Mouse (Mus musculus) limb, embryonic 10.5 days (tissue): ENCODE data around the gene Prkca. TPM values are rescaled to one million over a fixed set of nuclear protein-coding genes. Genes with fewer than 3 reads are reported as not detected.

Experiments used
- DNase-seq: peaks from one replicate; pipeline ENCODE4 v3.0.0-alpha.2; 2017; ENCODE audit warnings: low spot score
- H3K27ac ChIP-seq: fragments of 300-500 bp; sonication (generic); 2 replicates; pipeline ENCODE4 v1.5.1; 2016; ENCODE audit warnings: mild to moderate bottlenecking
- H3K27me3 ChIP-seq: fragments of 300-500 bp; sonication (generic); 2 replicates; pipeline ENCODE4 v1.6.1; 2016; ENCODE audit warnings: low read depth, mild to moderate bottlenecking; ENCODE audit not compliant: poor library complexity, severe bottlenecking
- H3K36me3 ChIP-seq: fragments of 300-500 bp; sonication (generic); 2 replicates; pipeline ENCODE4 v1.6.1; 2016; ENCODE audit warnings: mild to moderate bottlenecking, moderate library complexity
- H3K4me1 ChIP-seq: fragments of 300-500 bp; sonication (generic); 2 replicates; pipeline ENCODE4 v1.6.1; 2016
- H3K4me3 ChIP-seq: fragments of 300-500 bp; sonication (generic); 2 replicates; pipeline ENCODE4 v1.5.1; 2016; ENCODE audit warnings: mild to moderate bottlenecking, moderate library complexity
- H3K9me3 ChIP-seq: fragments of 300-500 bp; sonication (generic); replicated peaks from 2 replicates; pipeline ENCODE4 v1.6.1; 2016; ENCODE audit warnings: mild to moderate bottlenecking
- WGBS: fragments of 180-500 bp; shearing (Covaris S2); methylation state at CpG from one replicate; pipeline ENCODE4 v1.1.7; 2016; 5-methylcytosine and 5-hydroxymethylcytosine counted together
- polyA plus RNA-seq: library from polyadenylated mRNA; unstranded; fragments of >200 nt; fragmentation: Nextera tagmentation; extraction: Ambion mirVana; gene quantifications from 2 replicates; pipeline ENCODE4 v1.2.1, GENCODE M21; 2016

Prkca gene
- polyA plus RNA-seq, 1 experiment from 2014 or later = 3.7 TPM

DNA sequence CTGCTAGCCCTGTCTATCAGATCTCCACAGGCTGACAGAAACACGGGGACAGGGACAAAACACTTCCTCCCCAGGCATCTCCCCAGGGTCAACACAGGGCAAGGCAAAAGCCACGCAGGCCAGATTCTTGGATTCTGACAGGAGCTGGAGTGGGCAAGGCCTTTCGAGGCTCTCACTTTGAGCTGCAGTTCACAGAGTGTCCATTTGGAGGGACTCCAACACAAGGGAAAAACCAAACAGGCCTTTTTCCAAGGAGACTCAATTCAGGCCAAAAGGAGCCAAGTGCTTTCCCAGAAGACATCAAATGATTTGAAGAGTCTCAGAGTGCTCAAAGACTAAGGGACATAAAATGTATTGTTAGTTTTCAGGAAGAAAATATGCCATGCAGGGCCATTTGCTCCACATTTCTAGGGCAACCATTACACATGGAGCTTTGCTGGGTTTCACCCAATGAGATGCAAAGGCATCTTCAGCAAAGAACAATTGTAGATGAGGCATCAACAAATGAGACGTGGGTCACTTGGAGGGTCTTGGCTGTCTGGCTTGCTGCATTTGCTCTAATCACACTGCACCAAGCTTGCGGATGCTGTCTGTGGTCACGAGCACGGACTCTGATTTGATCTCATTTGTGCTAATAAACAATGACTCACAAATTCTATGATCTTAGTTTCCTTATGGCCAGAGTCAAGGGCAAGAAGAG lies 317.9 kb downstream of the Prkca start:
- Histone ChIP-seq H3K36me3 (no peaks in the 10 kb centered on the region), H3K4me1 (peaks cover 12% of the 10 kb centered on the region), H3K4me3 (no peak overlapping the region), H3K27me3 (no peaks in the 10 kb centered on the region), H3K9me3 (no peaks in the 10 kb centered on the region), H3K27ac (no peak overlapping the region)
- no peak for DNase-seq
- WGBS = 70% methylated on average over 7 of the region's 7 CpGs

- no peak for DNase-seq
- Histone ChIP-seq H3K9me3 (no peaks in the 10 kb centered on the region), H3K36me3 (no peaks in the 10 kb centered on the region), H3K4me1 (peaks cover 11% of the 10 kb centered on the region), H3K27ac (no peak overlapping the region), H3K4me3 (no peak overlapping the region), H3K27me3 (no peaks in the 10 kb centered on the region)
- 57% methylated on average over 14 of the region's 14 CpGs for WGBS
These were observed 320.5 kb downstream of the Prkca start for GRCm38 (mm10) chr11:108023188-108023587.

GRCm38 (mm10) chr11:108020889-108021288 lies 322.8 kb downstream of the Prkca start:
- Histone ChIP-seq H3K4me1 (peaks cover 11% of the 10 kb centered on the region), H3K27me3 (no peaks in the 10 kb centered on the region), H3K4me3 (no peak overlapping the region), H3K27ac (no peak overlapping the region), H3K36me3 (no peaks in the 10 kb centered on the region), H3K9me3 (no peaks in the 10 kb centered on the region)
- DNase-seq = no peak
- 82% methylated on average over 3 of the region's 3 CpGs for WGBS

- Histone ChIP-seq H3K9me3 (no peaks in the 10 kb centered on the region), H3K4me3 (no peak overlapping the region), H3K36me3 (no peaks in the 10 kb centered on the region), H3K27me3 (no peaks in the 10 kb centered on the region), H3K27ac (no peak overlapping the region), H3K4me1 (peaks cover 16% of the 10 kb centered on the region)
- 83% methylated on average over 5 of the region's 5 CpGs for WGBS
- DNase-seq = no peak
These were observed 328.4 kb downstream of the Prkca start for GRCm38 (mm10) chr11:108015284-108015683.

- H3K9me3 ChIP-seq = no peaks in the 10 kb centered on the region
- no peak overlapping the region for H3K4me3 ChIP-seq
- H3K27me3 ChIP-seq = no peaks in the 10 kb centered on the region
- no peak for DNase-seq
- H3K36me3 ChIP-seq = no peaks in the 10 kb centered on the region
- no peak overlapping the region for H3K27ac ChIP-seq
- peaks cover 13% of the 10 kb centered on the region for H3K4me1 ChIP-seq
- WGBS = 69% methylated on average over 5 of the region's 5 CpGs
These were observed 330.3 kb downstream of the Prkca start for GRCm38 (mm10) chr11:108013390-108013789.

DNA sequence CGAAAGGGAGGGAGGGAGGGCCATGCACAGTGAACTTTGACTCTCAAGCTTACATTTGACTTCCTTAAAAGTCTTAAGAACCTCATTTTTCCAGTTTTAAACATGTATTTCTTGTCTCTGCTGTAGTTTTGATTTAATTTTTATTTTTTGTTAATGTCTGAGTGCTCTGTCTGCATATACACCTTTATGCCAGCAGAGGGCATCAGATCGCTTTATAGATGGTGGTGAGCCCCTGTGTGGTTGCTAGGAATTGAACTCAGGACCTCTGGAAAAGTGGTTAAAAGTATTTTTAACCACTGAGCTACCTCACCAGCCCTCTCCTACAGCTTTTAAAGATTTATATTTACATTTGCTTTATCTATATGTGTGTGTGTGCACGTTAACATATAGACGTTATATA lies 333.3 kb downstream of the Prkca start:
- no peaks in the 10 kb centered on the region for H3K9me3 ChIP-seq
- no peak for DNase-seq
- H3K4me1 ChIP-seq = peaks cover 15% of the 10 kb centered on the region
- no peaks in the 10 kb centered on the region for H3K27me3 ChIP-seq
- no peak overlapping the region for H3K27ac ChIP-seq
- H3K4me3 ChIP-seq = no peak overlapping the region
- no peaks in the 10 kb centered on the region for H3K36me3 ChIP-seq
- WGBS = 72% methylated on average over 4 of the region's 4 CpGs

- H3K4me3 ChIP-seq = no peak overlapping the region
- H3K27me3 ChIP-seq = no peaks in the 10 kb centered on the region
- WGBS = 82% methylated on average over 3 of the region's 3 CpGs
- H3K4me1 ChIP-seq = peaks cover 37% of the 10 kb centered on the region
- no peaks in the 10 kb centered on the region for H3K36me3 ChIP-seq
- H3K27ac ChIP-seq = no peak overlapping the region
- no peak for DNase-seq
- H3K9me3 ChIP-seq = no peaks in the 10 kb centered on the region
These were observed 344.8 kb downstream of the Prkca start for GRCm38 (mm10) chr11:107998891-107999290.

DNA sequence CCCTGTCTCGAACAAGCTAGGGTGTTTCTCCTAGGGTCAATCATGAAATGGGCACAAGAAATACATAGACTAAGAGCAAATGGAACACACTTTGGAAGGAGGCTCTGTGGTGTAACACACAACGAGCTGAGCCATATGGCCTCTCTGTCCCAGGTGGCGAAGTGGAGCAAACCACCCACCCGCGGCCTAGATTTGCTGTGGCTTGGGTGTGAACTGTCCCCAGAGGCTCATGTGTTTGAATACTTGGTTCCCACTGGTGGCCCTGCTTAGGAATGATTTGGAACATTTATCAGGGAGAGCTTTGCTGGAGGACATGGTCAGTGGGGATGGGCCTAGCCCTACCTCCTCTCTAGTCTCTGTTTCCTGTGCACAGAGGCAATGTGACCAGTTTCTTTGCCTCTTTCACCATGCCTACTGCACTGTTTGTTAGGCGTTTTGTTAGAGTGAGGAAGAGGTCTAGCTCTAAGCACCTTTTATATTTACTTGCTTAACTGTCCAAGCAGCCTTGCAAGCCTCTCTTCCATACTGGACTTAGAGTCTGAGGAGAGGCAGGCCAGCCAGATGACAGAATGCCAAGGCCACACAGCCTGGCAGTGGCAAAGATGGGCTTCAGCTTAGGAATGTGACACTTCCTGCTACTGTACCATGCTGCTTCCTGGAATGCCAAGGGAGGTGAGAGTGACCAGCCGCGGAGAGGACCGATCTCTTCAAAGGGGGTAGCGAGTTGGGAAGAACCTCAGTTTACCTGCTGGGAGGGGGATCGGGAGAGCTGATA lies 346.6 kb downstream of the Prkca start:
- Histone ChIP-seq H3K9me3 (no peaks in the 10 kb centered on the region), H3K4me1 (peaks cover 32% of the 10 kb centered on the region), H3K27me3 (no peaks in the 10 kb centered on the region), H3K36me3 (no peaks in the 10 kb centered on the region), H3K4me3 (no peak overlapping the region), H3K27ac (0 out of 2 replicates have a peak overlapping the region, but pooled peaks have one; percentile 5)
- 69% methylated on average over 11 of the region's 11 CpGs for WGBS
- DNase-seq = no peak

GRCm38 (mm10) chr11:107994487-107994886 lies 349.2 kb downstream of the Prkca start:
- peak; percentile 62 for DNase-seq
- 47% methylated on average over 6 of the region's 6 CpGs for WGBS

GRCm38 (mm10) chr11:107993792-107994191 lies 349.9 kb downstream of the Prkca start:
- H3K27me3 ChIP-seq = no peaks in the 10 kb centered on the region
- H3K4me1 ChIP-seq = peaks cover 32% of the 10 kb centered on the region
- H3K36me3 ChIP-seq = no peaks in the 10 kb centered on the region
- no peak for DNase-seq
- no peak overlapping the region for H3K4me3 ChIP-seq
- WGBS = 84% methylated on average over 3 of the region's 3 CpGs
- H3K9me3 ChIP-seq = no peaks in the 10 kb centered on the region
- no peak overlapping the region for H3K27ac ChIP-seq

More at GRCm38 (mm10) chr11:107994487-107994886, 349.2 kb downstream of the Prkca start:
- no peaks in the 10 kb centered on the region for H3K9me3 ChIP-seq
- no peaks in the 10 kb centered on the region for H3K27me3 ChIP-seq
- peaks cover 32% of the 10 kb centered on the region for H3K4me1 ChIP-seq
- H3K27ac ChIP-seq = peak overlapping the region; percentile 36; the same call in 1 of the 2 replicates
- H3K4me3 ChIP-seq = no peak overlapping the region
- no peaks in the 10 kb centered on the region for H3K36me3 ChIP-seq

DNA sequence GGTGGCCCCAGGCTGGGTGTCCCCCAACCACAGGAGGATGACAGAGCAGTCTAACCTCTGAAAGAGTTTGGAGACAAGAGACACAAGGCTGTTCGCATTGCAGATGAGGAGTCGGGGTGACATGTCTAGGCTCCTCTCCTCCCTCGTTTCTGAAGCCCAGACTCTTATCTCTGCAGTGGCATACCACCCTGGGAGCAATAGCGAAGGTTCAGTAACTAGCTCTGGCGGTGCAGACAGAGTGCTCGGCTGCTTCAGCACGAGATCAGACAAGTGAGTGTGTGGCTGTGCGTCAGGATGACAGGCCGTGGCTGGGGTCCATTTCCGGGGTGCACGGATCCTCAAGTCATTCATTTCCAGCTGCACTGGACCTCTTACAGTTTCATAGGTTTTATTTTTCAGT lies 351.2 kb downstream of the Prkca start:
- H3K27ac ChIP-seq = 0 out of 2 replicates have a peak overlapping the region, but pooled peaks have one; percentile 15
- peaks cover 28% of the 10 kb centered on the region for H3K4me1 ChIP-seq
- no peaks in the 10 kb centered on the region for H3K9me3 ChIP-seq
- WGBS = 53% methylated on average over 11 of the region's 11 CpGs
- DNase-seq = no peak
- no peak overlapping the region for H3K4me3 ChIP-seq
- H3K27me3 ChIP-seq = no peaks in the 10 kb centered on the region
- no peaks in the 10 kb centered on the region for H3K36me3 ChIP-seq

DNA sequence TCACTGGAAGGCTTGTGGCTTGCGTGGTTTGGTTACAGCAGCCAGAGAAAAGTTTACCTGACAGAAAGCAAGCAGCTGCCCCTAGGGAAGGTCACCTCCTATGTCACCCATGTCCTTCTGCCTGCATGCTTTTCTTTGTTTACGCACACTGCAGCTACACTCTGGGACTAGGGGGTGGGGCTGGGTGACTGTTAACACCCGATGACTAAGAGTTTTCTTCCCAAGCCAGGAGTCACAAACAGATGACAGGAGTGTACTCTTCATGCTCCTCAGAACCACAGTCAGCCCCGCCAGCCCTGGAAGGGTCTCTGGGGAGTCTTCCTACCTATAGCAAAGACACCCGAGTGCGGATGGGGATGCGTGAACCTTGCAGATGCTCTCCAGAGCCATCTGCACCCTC lies 351.7 kb downstream of the Prkca start:
- Histone ChIP-seq H3K4me3 (no peak overlapping the region), H3K4me1 (peaks cover 23% of the 10 kb centered on the region), H3K27me3 (no peaks in the 10 kb centered on the region), H3K9me3 (no peaks in the 10 kb centered on the region), H3K36me3 (no peaks in the 10 kb centered on the region), H3K27ac (0 out of 2 replicates have a peak overlapping the region, but pooled peaks have one; percentile 15)
- 68% methylated on average over 7 of the region's 7 CpGs for WGBS
- DNase-seq = no peak

- Histone ChIP-seq H3K27ac (no peak overlapping the region), H3K4me1 (peaks cover 4% of the 10 kb centered on the region), H3K9me3 (no peaks in the 10 kb centered on the region), H3K36me3 (no peaks in the 10 kb centered on the region), H3K4me3 (no peak overlapping the region), H3K27me3 (no peaks in the 10 kb centered on the region)
- WGBS = 87% methylated on average over 6 of the region's 6 CpGs
- no peak for DNase-seq
These were observed 354.5 kb downstream of the Prkca start for GRCm38 (mm10) chr11:107989241-107989640.
